Mouse (Mus musculus): ENCODE measurements around the gene Gstm3. TPM values are rescaled to one million over a fixed set of nuclear protein-coding genes. Genes with fewer than 3 reads are reported as not detected.
"Not testable (repeated sequence)": the region's sequence is repeated elsewhere in the genome, so short reads cannot be mapped to it uniquely, and the experiment has no call there.

The Gstm3 gene
- polyA plus RNA-seq, 1 experiment from 2014 or later, result 11.4 TPM

- Histone ChIP-seq H3K4me2 (no peak overlapping the region), H3K27me3 (no peaks in the 10 kb centered on the region), H3K9me3 (replicated peaks) (no peaks in the 10 kb centered on the region), H3K27ac (no peak overlapping the region), H3K4me1 (replicated peaks) (peaks cover 4% of the 10 kb centered on the region), H3K9ac (no peak overlapping the region), H3K36me3 (no peaks in the 10 kb centered on the region), H3K4me3 (replicated peaks) (no peak overlapping the region)
- ATAC-seq (ENCODE audit: low read depth), result no peak
- DNase-seq, result no peak
- 65% methylated on average over 3 of the region's 3 CpGs for WGBS (ENCODE audit: insufficient replicate concordance)
These were observed 3.0 kb upstream of the Gstm3 start for GRCm38 (mm10) chr3:107972070-107972469.

- H3K36me3 ChIP-seq; H3K27me3 ChIP-seq; ATAC-seq (ENCODE audit: low read depth); H3K4me2 ChIP-seq; H3K9me3 ChIP-seq (replicated peaks); DNase-seq; H3K27ac ChIP-seq; H3K9ac ChIP-seq; H3K4me3 ChIP-seq (replicated peaks); H3K4me1 ChIP-seq (replicated peaks): not testable (repeated sequence)
- WGBS (ENCODE audit: insufficient replicate concordance), result 39% methylated on average over 3 of the region's 3 CpGs
These were observed 2.0 kb upstream of the Gstm3 start for GRCm38 (mm10) chr3:107971101-107971500.

- WGBS (ENCODE audit: insufficient replicate concordance), result 75% methylated on average over 5 of the region's 5 CpGs
- DNase-seq, result no peak
- no peak for ATAC-seq (ENCODE audit: low read depth)
These were observed 2.5 kb downstream of the Gstm3 start for GRCm38 (mm10) chr3:107966631-107967030.

GRCm38 (mm10) chr3:107965592-107965991, 3.5 kb downstream of the Gstm3 start:
- no peak for ATAC-seq (ENCODE audit: low read depth)
- Histone ChIP-seq H3K9me3 (replicated peaks) (no peaks in the 10 kb centered on the region), H3K27me3 (no peaks in the 10 kb centered on the region), H3K27ac (no peak overlapping the region), H3K4me2 (no peak overlapping the region), H3K36me3 (no peaks in the 10 kb centered on the region), H3K9ac (no peak overlapping the region), H3K4me1 (replicated peaks) (peaks cover 17% of the 10 kb centered on the region), H3K4me3 (replicated peaks) (no peak overlapping the region)
- DNase-seq, result no peak
- WGBS (ENCODE audit: insufficient replicate concordance), result 53% methylated on average over 1 of the region's 1 CpGs

More at GRCm38 (mm10) chr3:107966631-107967030, 2.5 kb downstream of the Gstm3 start:
- Histone ChIP-seq H3K9me3 (replicated peaks) (no peaks in the 10 kb centered on the region), H3K27me3 (no peaks in the 10 kb centered on the region), H3K27ac (no peak overlapping the region), H3K4me2 (no peak overlapping the region), H3K9ac (no peak overlapping the region), H3K4me3 (replicated peaks) (no peak overlapping the region), H3K4me1 (replicated peaks) (peaks cover 17% of the 10 kb centered on the region), H3K36me3 (no peaks in the 10 kb centered on the region)

GRCm38 (mm10) chr3:107964656-107965308, 4.3 kb downstream of the Gstm3 start:
- DNase-seq, result peak; percentile 5

GRCm38 (mm10) chr3:107964026-107964425, 5.1 kb downstream of the Gstm3 start:
- Histone ChIP-seq H3K9ac (peak overlapping the region; percentile 36; the same call in 1 of the 2 replicates), H3K9me3 (replicated peaks) (no peaks in the 10 kb centered on the region), H3K4me1 (replicated peaks) (peaks cover 17% of the 10 kb centered on the region), H3K27me3 (no peaks in the 10 kb centered on the region), H3K4me3 (replicated peaks) (no peak overlapping the region), H3K27ac (peak overlapping the region; percentile 2; the same call in 1 of the 2 replicates), H3K36me3 (no peaks in the 10 kb centered on the region), H3K4me2 (peak overlapping the region; percentile 6; the same call in 1 of the 2 replicates)
- ATAC-seq (ENCODE audit: low read depth) (peak; percentile 64), DNase-seq (peak; percentile 1)
- 21% methylated on average over 4 of the region's 4 CpGs for WGBS (ENCODE audit: insufficient replicate concordance)

More at GRCm38 (mm10) chr3:107964656-107965308, 4.3 kb downstream of the Gstm3 start:
- no peak overlapping the region for H3K4me3 ChIP-seq (replicated peaks)
- H3K27ac ChIP-seq, result peak overlapping the region; percentile 2; the same call in 1 of the 2 replicates
- H3K4me1 ChIP-seq (replicated peaks), result peaks cover 17% of the 10 kb centered on the region
- H3K36me3 ChIP-seq, result no peaks in the 10 kb centered on the region
- H3K9ac ChIP-seq, result no peak overlapping the region
- ATAC-seq (ENCODE audit: low read depth), result peak; percentile 24; the same call in 1 of the 2 replicates
- H3K9me3 ChIP-seq (replicated peaks), result no peaks in the 10 kb centered on the region
- peak overlapping the region; percentile 6 for H3K4me2 ChIP-seq
- WGBS (ENCODE audit: insufficient replicate concordance), result 33% methylated on average over 5 of the region's 5 CpGs
- no peaks in the 10 kb centered on the region for H3K27me3 ChIP-seq

GRCm38 (mm10) chr3:107955260-107955659, 13.8 kb downstream of the Gstm3 start:
- not testable (repeated sequence) for H3K4me2 ChIP-seq; H3K9me3 ChIP-seq (replicated peaks); H3K9ac ChIP-seq; H3K27ac ChIP-seq; H3K27me3 ChIP-seq; ATAC-seq (ENCODE audit: low read depth); H3K4me3 ChIP-seq (replicated peaks); DNase-seq; H3K4me1 ChIP-seq (replicated peaks); H3K36me3 ChIP-seq
- 61% methylated on average over 9 of the region's 9 CpGs for WGBS (ENCODE audit: insufficient replicate concordance)

GRCm38 (mm10) chr3:107953906-107954305, 15.2 kb downstream of the Gstm3 start:
- Histone ChIP-seq H3K4me1 (replicated peaks) (no peaks in the 10 kb centered on the region), H3K4me3 (replicated peaks) (no peak overlapping the region), H3K9me3 (replicated peaks) (no peaks in the 10 kb centered on the region), H3K27me3 (no peaks in the 10 kb centered on the region; the same call in 1 of the 2 replicates), H3K4me2 (no peak overlapping the region), H3K36me3 (no peaks in the 10 kb centered on the region), H3K9ac (no peak overlapping the region), H3K27ac (no peak overlapping the region)
- ATAC-seq (ENCODE audit: low read depth) (no peak), DNase-seq (no peak)
- 68% methylated on average over 5 of the region's 5 CpGs for WGBS (ENCODE audit: insufficient replicate concordance)

GRCm38 (mm10) chr3:107953328-107953755, 15.7 kb downstream of the Gstm3 start:
- no peak overlapping the region for H3K9ac ChIP-seq
- H3K27ac ChIP-seq, result no peak overlapping the region
- H3K4me2 ChIP-seq, result no peak overlapping the region
- H3K9me3 ChIP-seq (replicated peaks), result no peaks in the 10 kb centered on the region
- 0 out of 2 replicates have a peak, but pooled peaks have one; percentile 20 for ATAC-seq (ENCODE audit: low read depth)
- H3K27me3 ChIP-seq, result no peaks in the 10 kb centered on the region; the same call in 1 of the 2 replicates
- peak; percentile 34 for DNase-seq
- no peaks in the 10 kb centered on the region for H3K36me3 ChIP-seq
- H3K4me3 ChIP-seq (replicated peaks), result no peak overlapping the region
- 14% methylated on average over 6 of the region's 6 CpGs for WGBS (ENCODE audit: insufficient replicate concordance)
- no peaks in the 10 kb centered on the region for H3K4me1 ChIP-seq (replicated peaks)

GRCm38 (mm10) chr3:107950531-107950930, 18.6 kb downstream of the Gstm3 start:
- Histone ChIP-seq H3K9me3 (replicated peaks) (no peaks in the 10 kb centered on the region), H3K27ac (no peak overlapping the region), H3K4me3 (replicated peaks) (no peak overlapping the region), H3K36me3 (no peaks in the 10 kb centered on the region), H3K27me3 (no peaks in the 10 kb centered on the region), H3K9ac (no peak overlapping the region), H3K4me1 (replicated peaks) (no peaks in the 10 kb centered on the region), H3K4me2 (no peak overlapping the region)
- ATAC-seq (ENCODE audit: low read depth), result no peak
- no peak for DNase-seq
- WGBS (ENCODE audit: insufficient replicate concordance), result 61% methylated on average over 11 of the region's 11 CpGs

GRCm38 (mm10) chr3:107949461-107949860, 19.6 kb downstream of the Gstm3 start:
- not testable (repeated sequence) for DNase-seq
- WGBS (ENCODE audit: insufficient replicate concordance), result 78% methylated on average over 1 of the region's 1 CpGs

GRCm38 (mm10) chr3:107945729-107946128, 23.4 kb downstream of the Gstm3 start:
- H3K4me1 ChIP-seq (replicated peaks), result no peaks in the 10 kb centered on the region; the same call in 1 of the 2 replicates
- 38% methylated on average over 4 of the region's 4 CpGs for WGBS (ENCODE audit: insufficient replicate concordance)
- no peaks in the 10 kb centered on the region for H3K9me3 ChIP-seq (replicated peaks)
- H3K27ac ChIP-seq, result no peak overlapping the region
- ATAC-seq (ENCODE audit: low read depth) (no peak), DNase-seq (no peak)
- no peaks in the 10 kb centered on the region for H3K36me3 ChIP-seq
- no peaks in the 10 kb centered on the region for H3K27me3 ChIP-seq
- H3K4me3 ChIP-seq (replicated peaks), result no peak overlapping the region
- H3K9ac ChIP-seq, result no peak overlapping the region
- no peak overlapping the region for H3K4me2 ChIP-seq

More at GRCm38 (mm10) chr3:107949461-107949860, 19.6 kb downstream of the Gstm3 start:
- ATAC-seq (ENCODE audit: low read depth); H3K27ac ChIP-seq; H3K4me1 ChIP-seq (replicated peaks); H3K36me3 ChIP-seq; H3K9me3 ChIP-seq (replicated peaks); H3K27me3 ChIP-seq; H3K9ac ChIP-seq; H3K4me2 ChIP-seq; H3K4me3 ChIP-seq (replicated peaks): not testable (repeated sequence)
